Mouse (Mus musculus) intestine, embryonic 14.5 days (tissue): ENCODE measurements around the gene Serpina10. TPM values are rescaled to one million over a fixed set of nuclear protein-coding genes. Genes with fewer than 3 reads are reported as not detected.

Source experiments
- ATAC-seq: fragments of 200-750 bp; cut with Nextera tagmentation; replicated peaks from 2 replicates; pipeline ENCODE4 v1.8.0; 2017; ENCODE audit warnings: low read depth, moderate number of reproducible peaks, moderate TSS enrichment, moderate library complexity; ENCODE audit not compliant: low FRiP score, low TSS enrichment
- DNase-seq: peaks from one replicate; pipeline ENCODE4 v3.0.0-alpha.2; 2018; ENCODE audit warnings: low spot score
- H3K27ac ChIP-seq: fragments of 300-500 bp; sonication (generic); 2 replicates; pipeline ENCODE4 v1.5.1; 2014; ENCODE audit warnings: low read depth, mild to moderate bottlenecking, control low read depth
- H3K27me3 ChIP-seq: fragments of 300-500 bp; sonication (generic); replicated peaks from 2 replicates; pipeline ENCODE4 v1.6.1; 2014; ENCODE audit warnings: low read length, control low read depth; ENCODE audit not compliant: control insufficient read depth, insufficient read depth
- H3K36me3 ChIP-seq: fragments of 300-500 bp; sonication (generic); 2 replicates; pipeline ENCODE4 v1.6.1; 2014; ENCODE audit warnings: low read length, control low read depth; ENCODE audit not compliant: control insufficient read depth, insufficient read depth
- H3K4me1 ChIP-seq: fragments of 300-500 bp; sonication (generic); replicated peaks from 2 replicates; pipeline ENCODE4 v1.6.1; 2014; ENCODE audit warnings: low read length, control low read depth, mixed read lengths; ENCODE audit not compliant: control insufficient read depth, insufficient read depth
- H3K4me2 ChIP-seq: fragments of 300-500 bp; sonication (generic); 2 replicates; pipeline ENCODE4 v1.6.1; 2014; ENCODE audit warnings: low read length
- H3K4me3 ChIP-seq: fragments of 300-500 bp; sonication (generic); 2 replicates; pipeline ENCODE4 v1.5.1; 2014; ENCODE audit warnings: low read depth, low read length, control low read depth, mixed read lengths
- H3K9ac ChIP-seq: fragments of 300-500 bp; sonication (generic); 2 replicates; pipeline ENCODE4 v1.6.1; 2014; ENCODE audit warnings: mild to moderate bottlenecking, low read length
- H3K9me3 ChIP-seq: fragments of 300-500 bp; sonication (generic); 2 replicates; pipeline ENCODE4 v1.6.1; 2016; ENCODE audit warnings: low read length, control low read depth; ENCODE audit not compliant: control insufficient read depth
- WGBS: fragments of 180-500 bp; shearing (Covaris S2); extraction: QIAGEN DNeasy Blood & Tissue Kit; methylation state at CpG from one replicate; pipeline ENCODE4 v1.1.7; 2014; 5-methylcytosine and 5-hydroxymethylcytosine counted together
- polyA plus RNA-seq: library from polyadenylated mRNA; unstranded; fragments of >200 nt; fragmentation: Nextera tagmentation; extraction: Ambion mirVana; gene quantifications from 2 replicates; pipeline ENCODE4 v1.2.1, GENCODE M21; 2014

Serpina10 gene
- polyA plus RNA-seq, 1 experiment from 2014 or later, result 0.42 TPM

GRCm38 (mm10) chr12:103660076-103660475 lies 28.8 kb upstream of the Serpina10 start:
- H3K4me3 ChIP-seq, result no peak overlapping the region
- no peak overlapping the region for H3K9ac ChIP-seq
- H3K36me3 ChIP-seq, result no peaks in the 10 kb centered on the region
- H3K4me2 ChIP-seq, result no peak overlapping the region
- H3K9me3 ChIP-seq, result no peaks in the 10 kb centered on the region
- 86% methylated on average over 5 of the region's 5 CpGs for WGBS
- ATAC-seq (no peak), DNase-seq (no peak)
- H3K27me3 ChIP-seq, result no peaks in the 10 kb centered on the region
- no peak overlapping the region for H3K27ac ChIP-seq
- H3K4me1 ChIP-seq, result no peaks in the 10 kb centered on the region

DNA sequence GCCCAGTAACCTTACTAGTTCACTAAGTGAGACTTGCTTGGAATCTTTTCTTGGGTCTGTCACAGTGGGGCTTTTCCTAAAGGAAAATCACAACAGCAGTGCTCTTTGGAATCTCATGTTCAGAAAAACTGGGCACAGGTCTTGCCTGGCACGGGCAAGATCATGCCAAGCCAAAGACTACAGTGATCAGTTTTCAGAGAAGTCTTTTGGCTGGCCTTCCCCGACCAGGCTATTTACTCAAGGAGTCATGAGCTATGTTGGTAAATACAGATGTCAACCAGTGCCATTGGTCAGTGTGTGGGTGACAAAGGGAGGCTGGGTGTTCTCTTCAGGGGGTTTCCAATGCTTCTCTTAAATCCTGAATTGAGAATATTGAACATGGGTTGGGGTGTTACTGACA lies 27.9 kb upstream of the Serpina10 start:
- DNase-seq (no peak), ATAC-seq (no peak)
- Histone ChIP-seq H3K4me2 (no peak overlapping the region), H3K27me3 (no peaks in the 10 kb centered on the region), H3K9ac (no peak overlapping the region), H3K9me3 (no peaks in the 10 kb centered on the region), H3K36me3 (no peaks in the 10 kb centered on the region), H3K4me3 (no peak overlapping the region), H3K27ac (no peak overlapping the region), H3K4me1 (no peaks in the 10 kb centered on the region)
- WGBS, result 78% methylated on average over 2 of the region's 2 CpGs

- Histone ChIP-seq H3K27me3 (no peaks in the 10 kb centered on the region), H3K9ac (no peak overlapping the region), H3K36me3 (no peaks in the 10 kb centered on the region), H3K4me2 (no peak overlapping the region), H3K4me3 (no peak overlapping the region), H3K9me3 (no peaks in the 10 kb centered on the region), H3K4me1 (no peaks in the 10 kb centered on the region), H3K27ac (no peak overlapping the region)
- ATAC-seq, result no peak
- DNase-seq, result no peak
- 79% methylated on average over 10 of the region's 10 CpGs for WGBS
Observed at GRCm38 (mm10) chr12:103657991-103658390, 26.7 kb upstream of the Serpina10 start.

- no peak within 1 kb of the TSS for H3K4me3 ChIP-seq
- H3K9me3 ChIP-seq, result no peaks in the 10 kb centered on the region
- H3K9ac ChIP-seq, result no peak within 1 kb of the TSS
- 70% methylated on average over 9 of the region's 9 CpGs for WGBS
- DNase-seq (no peak), ATAC-seq (no peak)
- no peak within 1 kb of the TSS for H3K27ac ChIP-seq
- H3K4me1 ChIP-seq, result no peaks in the 10 kb centered on the region
- H3K27me3 ChIP-seq, result no peaks in the 10 kb centered on the region
- no peaks in the 10 kb centered on the region for H3K36me3 ChIP-seq
- no peak within 1 kb of the TSS for H3K4me2 ChIP-seq
Observed at GRCm38 (mm10) chr12:103656848-103657626, 25.8 kb upstream of the Serpina10 start, which contains the start of gene Serpina6. Gene Serpina6, minus strand, starts transcription at chr12:103657212.

DNA sequence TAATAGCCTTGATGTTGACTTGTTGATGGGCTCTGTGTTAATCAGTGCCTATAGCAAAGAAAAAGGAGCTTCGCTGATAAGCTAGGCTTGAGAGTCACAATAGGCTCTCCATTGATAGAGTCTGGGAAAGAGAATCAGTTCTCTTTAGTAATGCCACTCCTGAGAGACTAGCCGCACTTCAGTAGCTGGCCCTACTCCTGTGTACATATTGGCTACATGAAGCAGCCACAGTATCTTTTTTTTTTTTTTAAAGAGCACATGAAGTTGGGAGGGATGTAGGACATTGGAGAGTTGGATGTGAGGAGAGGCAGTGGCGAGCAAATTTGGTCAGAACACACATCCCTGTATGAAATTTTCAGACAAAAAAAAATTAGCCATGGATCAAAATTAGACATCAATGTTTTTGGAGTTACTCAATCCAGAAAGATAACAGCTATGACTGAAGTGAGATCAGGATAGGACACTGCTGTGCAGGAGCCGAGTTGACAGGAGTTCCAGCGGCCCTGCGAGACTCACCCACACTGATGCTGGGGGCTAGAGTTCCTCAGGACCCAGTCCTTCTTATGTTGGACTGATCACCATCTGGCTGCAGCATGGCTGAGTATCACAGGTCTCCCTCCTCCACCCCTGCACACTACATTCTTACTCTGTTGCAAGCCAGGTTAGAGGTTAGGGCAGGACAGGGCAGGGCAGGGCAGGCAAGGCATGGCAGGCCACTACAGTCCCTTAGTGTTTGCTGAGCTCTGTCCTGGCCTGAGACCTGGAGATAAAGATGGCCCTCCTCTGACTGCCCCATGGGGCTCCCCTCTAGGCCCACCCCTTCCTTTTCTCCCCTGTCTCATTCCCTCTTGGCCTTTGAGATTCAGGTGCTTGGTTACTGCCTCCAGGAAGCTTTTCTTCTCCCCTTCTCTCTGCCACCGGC lies 24.1 kb upstream of the Serpina10 start:
- Histone ChIP-seq H3K9ac (no peak overlapping the region), H3K36me3 (no peaks in the 10 kb centered on the region), H3K27ac (no peak overlapping the region), H3K4me1 (no peaks in the 10 kb centered on the region), H3K4me2 (no peak overlapping the region), H3K27me3 (no peaks in the 10 kb centered on the region), H3K4me3 (no peak overlapping the region), H3K9me3 (no peaks in the 10 kb centered on the region)
- ATAC-seq (no peak), DNase-seq (no peak)
- WGBS, result 89% methylated on average over 7 of the region's 7 CpGs

DNA sequence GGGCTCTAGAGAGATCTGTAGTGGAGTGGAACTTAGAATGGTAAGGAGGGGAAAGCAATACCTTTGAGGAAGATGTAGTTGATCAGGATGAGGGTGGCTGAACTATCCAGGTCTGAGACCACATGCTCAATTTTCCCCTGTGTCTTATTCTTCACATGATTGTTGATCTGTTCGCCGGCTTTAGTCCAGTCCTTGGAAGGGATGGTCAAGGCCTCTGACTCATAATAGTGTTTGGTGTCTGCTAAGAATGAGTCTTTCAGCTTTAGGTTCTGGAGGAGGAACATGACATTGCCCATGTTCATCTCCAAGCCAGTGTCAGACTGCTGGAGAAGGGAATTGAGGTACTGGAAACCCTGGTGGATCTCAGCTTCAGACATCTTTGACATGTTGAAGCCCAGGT lies 22.6 kb upstream of the Serpina10 start:
- 91% methylated on average over 2 of the region's 2 CpGs for WGBS
- ATAC-seq (no peak), DNase-seq (no peak)
- Histone ChIP-seq H3K9ac (no peak overlapping the region), H3K9me3 (no peaks in the 10 kb centered on the region), H3K36me3 (no peaks in the 10 kb centered on the region), H3K27ac (no peak overlapping the region), H3K4me2 (no peak overlapping the region), H3K4me1 (no peaks in the 10 kb centered on the region), H3K27me3 (no peaks in the 10 kb centered on the region), H3K4me3 (no peak overlapping the region)

DNA sequence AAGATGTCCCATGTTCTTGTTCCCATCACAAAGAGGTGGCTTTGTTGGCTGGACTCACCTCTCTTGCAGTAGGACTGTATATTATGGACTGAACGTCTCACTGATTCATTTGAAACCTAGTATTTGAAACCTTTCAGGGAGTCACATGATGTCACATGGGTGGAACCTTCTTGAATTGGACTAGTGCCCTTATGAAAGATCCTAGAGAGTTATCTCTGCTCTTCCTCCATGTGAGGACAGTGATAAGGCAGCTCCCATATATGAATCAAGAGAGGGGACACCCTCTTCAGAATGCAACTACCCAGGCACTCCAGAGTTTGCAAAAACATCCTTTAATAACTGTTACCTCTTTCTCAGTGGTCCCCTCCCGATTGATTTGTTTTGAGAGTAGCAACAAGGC lies 15.1 kb upstream of the Serpina10 start:
- Histone ChIP-seq H3K4me3 (no peak overlapping the region), H3K27ac (no peak overlapping the region), H3K36me3 (no peaks in the 10 kb centered on the region), H3K27me3 (no peaks in the 10 kb centered on the region), H3K4me2 (no peak overlapping the region), H3K4me1 (no peaks in the 10 kb centered on the region), H3K9ac (no peak overlapping the region), H3K9me3 (no peaks in the 10 kb centered on the region)
- ATAC-seq, result no peak
- peak; percentile 3 for DNase-seq
- WGBS, result 84% methylated on average over 2 of the region's 2 CpGs

- Histone ChIP-seq H3K27me3 (no peaks in the 10 kb centered on the region), H3K9me3 (no peaks in the 10 kb centered on the region), H3K36me3 (no peaks in the 10 kb centered on the region), H3K27ac (no peak overlapping the region), H3K4me3 (no peak overlapping the region), H3K9ac (no peak overlapping the region), H3K4me2 (no peak overlapping the region), H3K4me1 (no peaks in the 10 kb centered on the region)
- peak; percentile 25 for DNase-seq
- ATAC-seq, result no peak
- 39% methylated on average over 5 of the region's 5 CpGs for WGBS
Observed at GRCm38 (mm10) chr12:103644601-103645000, 13.4 kb upstream of the Serpina10 start.
